In the genomic region with DNA sequence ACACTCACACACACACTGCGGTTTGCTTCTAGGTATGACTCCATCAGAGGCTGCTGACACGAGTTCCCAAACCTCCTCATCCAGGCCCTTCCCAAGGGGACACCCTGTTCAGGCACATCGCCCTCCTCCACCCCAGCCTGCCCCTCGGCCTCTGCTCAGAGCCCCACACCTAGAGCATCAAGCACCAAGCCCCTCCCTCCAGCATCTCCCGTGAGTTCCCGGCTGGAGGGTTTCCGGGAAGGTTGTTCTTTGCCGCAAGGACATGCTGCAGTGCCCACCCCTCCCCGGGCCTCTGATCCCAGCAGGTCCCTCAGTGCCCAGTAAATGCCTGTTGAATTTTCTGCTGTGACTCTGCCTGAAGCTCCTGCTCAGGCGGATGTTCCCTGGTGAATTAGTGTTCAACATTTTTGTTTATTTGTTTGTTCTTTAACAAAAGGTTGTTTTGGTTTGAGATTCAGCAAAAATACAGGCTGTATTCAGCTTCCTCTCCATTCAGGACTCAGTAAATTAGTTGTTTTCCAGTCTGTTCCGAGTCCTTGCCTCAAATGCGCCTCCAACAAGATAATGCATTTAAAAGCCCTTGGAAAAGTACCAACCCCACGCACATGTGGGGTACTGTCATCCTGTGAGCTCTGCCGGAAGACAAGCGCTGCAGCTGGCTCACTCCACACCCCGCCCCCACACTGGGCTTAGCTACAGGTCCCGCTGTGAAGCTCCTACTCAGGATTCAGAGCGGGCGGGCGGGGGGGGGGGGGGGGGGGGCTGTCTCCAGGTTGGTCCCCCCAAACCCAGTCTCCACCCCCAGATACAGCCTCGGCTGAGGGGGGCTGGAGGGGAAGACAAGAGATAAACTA, we compare ENCODE assay signal across 9 mouse cellular contexts. TPM values are rescaled to one million over a fixed set of nuclear protein-coding genes. Genes with fewer than 3 reads are reported as not detected.
DNase-seq lines count a peak whose midpoint lies in the region; ATAC-seq and TF ChIP-seq lines count a peak whose summit lies in the region.
"Had no signal": no experiment of that assay in that cellular context is flagged by ENCODE, and none has a peak within 500 bp of the region (broad histone marks: within the 10 kb centered on the region; RNA-seq: fewer than 3 reads in every experiment).

No protein-coding gene starts in this region.

- H3K27me3 ChIP-seq in embryonic facial prominence, embryonic 10.5 days (replicated peaks; ENCODE audit: low read depth, poor library complexity, severe bottlenecking) = no peaks in the 10 kb centered on the region
- no peaks in the 10 kb centered on the region for H3K27me3 ChIP-seq in heart, postnatal 0 days (ENCODE audit: control insufficient read depth, insufficient read depth, low read length)
- no peaks in the 10 kb centered on the region for H3K27me3 ChIP-seq in stomach, embryonic 14.5 days (ENCODE audit: control insufficient read depth, insufficient read depth, low read length)
- H3K27me3 ChIP-seq: liver, embryonic 13.5 days had no signal

- H3K4me2 ChIP-seq in heart, postnatal 0 days (ENCODE audit: low read depth, low read length) = peak overlapping the region; percentile 35
- H3K4me2 ChIP-seq in stomach, embryonic 14.5 days (replicated peaks; ENCODE audit: low read depth, low read length) = peak overlapping the region; percentile 25
- H3K4me2 ChIP-seq: liver, embryonic 13.5 days had no signal

- peaks cover 22% of the 10 kb centered on the region for H3K4me1 ChIP-seq in embryonic facial prominence, embryonic 10.5 days
- H3K4me1 ChIP-seq in heart, postnatal 0 days (ENCODE audit: control insufficient read depth, insufficient read depth) = peaks cover 10% of the 10 kb centered on the region; the same call in 1 of the 2 replicates
- H3K4me1 ChIP-seq in stomach, embryonic 14.5 days (ENCODE audit: control insufficient read depth, insufficient read depth, low read length) = peaks cover 11% of the 10 kb centered on the region; the same call in 1 of the 2 replicates
- H3K4me1 ChIP-seq: liver, embryonic 13.5 days had no signal

- H3K36me3 ChIP-seq in embryonic facial prominence, embryonic 10.5 days (replicated peaks) = peaks cover 38% of the 10 kb centered on the region
- H3K36me3 ChIP-seq in heart, postnatal 0 days (replicated peaks; ENCODE audit: control insufficient read depth, insufficient read depth, low read length) = peaks cover 31% of the 10 kb centered on the region
- H3K36me3 ChIP-seq in stomach, embryonic 14.5 days (ENCODE audit: control insufficient read depth, insufficient read depth, low read length) = peaks cover 23% of the 10 kb centered on the region

- H3K27ac ChIP-seq in embryonic facial prominence, embryonic 10.5 days (replicated peaks) = peak overlapping the region; percentile 62
- no peak overlapping the region for H3K27ac ChIP-seq in heart, postnatal 0 days (ENCODE audit: low read depth)
- no peak overlapping the region for H3K27ac ChIP-seq in stomach, embryonic 14.5 days (ENCODE audit: low read length)
- H3K27ac ChIP-seq: liver, embryonic 13.5 days had no signal

- TF ChIP-seq EP300 in heart, postnatal 0 days (IDR thresholded peaks at IDR 0.05; ENCODE audit: low read depth) = no peak

- H3K9me3 ChIP-seq in embryonic facial prominence, embryonic 10.5 days = peaks cover 17% of the 10 kb centered on the region; the same call in 1 of the 2 replicates
- H3K9me3 ChIP-seq in heart, postnatal 0 days (replicated peaks; ENCODE audit: control insufficient read depth, low read length) = peaks cover 15% of the 10 kb centered on the region; the same call in 1 of the 2 replicates
- H3K9me3 ChIP-seq in stomach, embryonic 14.5 days (ENCODE audit: control insufficient read depth, low read depth, low read length) = peaks cover 10% of the 10 kb centered on the region; the same call in 1 of the 2 replicates
- H3K9me3 ChIP-seq: liver, embryonic 13.5 days had no signal

- H3K4me3 ChIP-seq in embryonic facial prominence, embryonic 10.5 days = peak overlapping the region; percentile 42
- H3K4me3 ChIP-seq in heart, postnatal 0 days (ENCODE audit: low read depth, low read length) = no peak overlapping the region
- H3K4me3 ChIP-seq in stomach, embryonic 14.5 days (ENCODE audit: low read depth, low read length) = 0 out of 2 replicates have a peak overlapping the region, but pooled peaks have one; percentile 0
- H3K4me3 ChIP-seq: liver, embryonic 13.5 days had no signal

- peak; percentile 1 for DNase-seq in kidney, adult 11 months
- no peak for DNase-seq in kidney, adult 9 months
- DNase-seq in embryonic facial prominence, embryonic 10.5 days (ENCODE audit: low spot score) = peak; percentile 71
- peak; percentile 22 for DNase-seq in heart, postnatal 0 days (ENCODE audit: low spot score)
- peak; percentile 79 for DNase-seq in layer of hippocampus, adult 9-11 months
- DNase-seq in cerebellum, postnatal 36 days = no peak
- DNase-seq: liver, embryonic 13.5 days had no signal

- ATAC-seq in heart, postnatal 0 days (ENCODE audit: insufficient read depth, low read depth) = peak; percentile 61
- ATAC-seq in megakaryocyte progenitor cell, adult 5-6 weeks (replicated peaks; ENCODE audit: poor library complexity) = peak; percentile 62
- ATAC-seq in stomach, embryonic 14.5 days (ENCODE audit: insufficient number of reproducible peaks, insufficient read depth, low FRiP score, low read depth) = no peak

- no peak for TF ChIP-seq CTCF in heart, postnatal 0 days (IDR thresholded peaks at IDR 0.05; ENCODE audit: low read depth)

- no peak overlapping the region for H3K9ac ChIP-seq in heart, postnatal 0 days (replicated peaks; ENCODE audit: low read depth, low read length)
- H3K9ac ChIP-seq in stomach, embryonic 14.5 days (replicated peaks; ENCODE audit: low read depth, low read length) = no peak overlapping the region
- H3K9ac ChIP-seq: liver, embryonic 13.5 days had no signal

- 8% methylated on average over 21 of the region's 21 CpGs for WGBS in embryonic facial prominence, embryonic 10.5 days
- WGBS in heart, postnatal 0 days = 10% methylated on average over 19 of the region's 21 CpGs
- WGBS in stomach, embryonic 14.5 days = 12% methylated on average over 18 of the region's 21 CpGs

RNA-seq across cellular contexts. Expression of a gene that starts 16.6 kb away (rescaled TPM):
- 38.4 and 40.5 TPM in 2 replicates for polyA plus RNA-seq in embryonic facial prominence, embryonic 10.5 days (2016; fragmentation: Nextera tagmentation; extraction: Ambion mirVana)
- 53.8 and 66.0 TPM in 2 replicates for total RNA-seq in heart, postnatal 0 days (2014; rRNA removed; ENCODE audit: low replicate concordance)
- polyA plus RNA-seq in heart, postnatal 0 days (2015; fragmentation: Nextera tagmentation; extraction: Ambion mirVana) = 39.0 and 41.5 TPM in 2 replicates
- 46.8 and 49.6 TPM in 2 replicates for total RNA-seq in megakaryocyte progenitor cell, adult 5-6 weeks (2015)
- total RNA-seq in megakaryocyte progenitor cell, adult 5-6 weeks (2017) = 28.2 and 31.7 TPM in 2 replicates
- polyA plus RNA-seq in stomach, embryonic 14.5 days (2014; fragmentation: Nextera tagmentation; extraction: Ambion mirVana) = 48.1 and 56.1 TPM in 2 replicates

RNA-seq across cellular contexts. Expression of a gene that starts 50.6 kb away (rescaled TPM):
- polyA plus RNA-seq in embryonic facial prominence, embryonic 10.5 days (2016; fragmentation: Nextera tagmentation; extraction: Ambion mirVana) = 10.6 and 11.2 TPM in 2 replicates
- total RNA-seq in heart, postnatal 0 days (2014; rRNA removed; ENCODE audit: low replicate concordance) = 13.7 and 19.8 TPM in 2 replicates
- polyA plus RNA-seq in heart, postnatal 0 days (2015; fragmentation: Nextera tagmentation; extraction: Ambion mirVana) = 5.9 and 6.9 TPM in 2 replicates
- 26.6 and 29.2 TPM in 2 replicates for total RNA-seq in megakaryocyte progenitor cell, adult 5-6 weeks (2015)
- total RNA-seq in megakaryocyte progenitor cell, adult 5-6 weeks (2017) = 19.8 and 30.1 TPM in 2 replicates
- polyA plus RNA-seq in stomach, embryonic 14.5 days (2014; fragmentation: Nextera tagmentation; extraction: Ambion mirVana) = 11.2 and 11.7 TPM in 2 replicates

Comparison
In these comparisons a context has a peak if more than half of its experiments do, and no peak if none do; other contexts are left out.
1. DNase-seq: peak in kidney, adult 11 months (single experiment), embryonic facial prominence, embryonic 10.5 days (single experiment), heart, postnatal 0 days (single experiment) and layer of hippocampus, adult 9-11 months (single experiment); none in kidney, adult 9 months (single experiment) and cerebellum, postnatal 36 days (0 of 2).